Mouse (Mus musculus): ENCODE measurements around the gene Ninj2.

- TF ChIP-seq EP300 (IDR thresholded peaks at IDR 0.05; ENCODE audit: low read depth), result no peak
- TF ChIP-seq CTCF (IDR thresholded peaks at IDR 0.05; ENCODE audit: low read depth), result peak; percentile 81
These were observed 129.5 kb downstream of the Ninj2 start for GRCm38 (mm10) chr6:120222669-120223068.

Data from heart, postnatal 0 days (tissue).